Mouse (Mus musculus) kidney, adult 10 weeks (tissue): Measurements from ENCODE around the gene Fbxo40. TPM values are rescaled to one million over a fixed set of nuclear protein-coding genes. Genes with fewer than 3 reads are reported as not detected.

Experiments
- polyA plus RNA-seq: library from polyadenylated mRNA; stranded (reverse); fragments of 350-450 nt; fragmentation: Illumina TruSeq; extraction: RNeasy Lipid Tissue Mini Kit (QIAGEN cat#74804); gene quantifications from one replicate; pipeline ENCODE4 v1.2.3, GENCODE M21; 2014; ENCODE audit warnings: low read depth, low replicate concordance

The Fbxo40 gene
- 11.8 TPM for polyA plus RNA-seq

DNA sequence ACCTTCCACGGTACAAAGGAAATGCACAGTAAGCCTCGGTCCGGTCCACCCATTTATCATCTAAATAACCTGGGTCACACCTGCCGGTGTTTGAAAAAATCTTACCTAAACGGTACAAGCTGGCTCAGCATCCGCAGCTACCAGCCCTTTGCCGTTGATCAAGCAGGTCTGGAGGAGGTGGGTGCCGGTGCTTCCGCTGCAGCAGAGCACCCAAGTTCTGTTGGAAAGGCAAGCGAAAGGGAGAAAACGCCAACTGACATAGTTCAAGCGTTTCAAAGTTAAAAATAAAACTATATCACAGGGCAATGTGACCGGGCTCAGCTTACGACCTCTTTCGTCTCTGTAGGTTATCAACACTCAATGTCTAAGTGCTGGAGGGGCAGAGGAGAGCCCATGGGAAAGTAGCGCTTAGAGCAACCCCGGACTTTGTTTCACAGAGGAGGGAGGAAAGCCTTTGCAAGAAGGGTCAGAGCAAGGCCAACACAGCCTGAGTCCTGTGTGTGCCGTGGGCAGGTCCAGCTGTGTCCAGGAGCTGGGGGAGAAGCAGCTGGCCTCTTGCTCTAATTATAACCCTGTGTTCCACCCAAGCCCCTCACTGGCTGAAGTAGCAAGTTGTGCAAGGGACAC, at the start of gene Fbxo40:
Gene Fbxo40, minus strand, starts transcription at position 469 of the 627 bp plus-strand sequence.

DNA sequence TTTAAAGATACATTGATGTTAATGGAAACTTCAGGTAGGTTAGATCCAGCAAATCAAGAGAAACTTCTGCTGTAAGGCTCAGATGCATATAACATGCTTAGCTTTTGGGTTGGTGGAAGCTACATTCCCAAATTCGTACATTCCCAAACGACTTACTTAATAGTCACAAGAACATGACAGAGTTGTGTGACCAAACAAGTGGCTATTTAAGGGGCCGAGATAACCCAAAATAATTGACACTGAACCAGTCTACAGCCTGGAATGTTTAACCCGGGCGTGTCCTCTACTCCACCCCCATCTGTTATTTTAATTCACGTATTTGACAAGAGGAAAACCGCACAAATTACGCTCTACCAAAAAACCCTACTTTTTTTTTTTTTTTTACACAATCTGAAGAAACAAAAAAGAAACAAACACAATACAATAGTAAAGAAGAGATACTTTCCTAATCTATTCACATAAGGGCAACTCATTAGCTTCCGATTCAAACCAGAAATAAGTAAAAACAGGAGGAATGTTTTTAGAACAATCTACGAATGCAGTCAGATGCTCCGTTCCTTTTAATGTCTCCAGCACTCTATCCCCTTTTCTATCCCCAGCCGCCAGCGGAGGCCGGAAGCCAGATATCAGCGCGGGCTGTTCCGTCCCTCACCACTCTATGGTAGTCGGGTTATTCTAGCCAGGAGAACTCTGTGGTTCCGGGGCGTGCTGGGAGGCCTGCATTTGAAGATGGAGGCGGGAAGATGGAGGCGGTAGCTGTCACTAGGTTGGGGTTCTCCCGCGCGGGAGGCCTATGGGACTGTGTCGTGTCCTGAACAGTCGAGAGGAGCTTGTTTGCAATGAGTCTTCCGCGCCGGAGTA, 21.0 kb upstream of the Fbxo40 start, which contains the start of gene Polq:
Gene Polq, plus strand, starts transcription at position 726 of the 861 bp plus-strand sequence.

GRCm38 (mm10) chr16:36934841-36935620, 55.2 kb downstream of the Fbxo40 start, which contains the start of gene Hcls1:
Hcls1 (plus strand) TSS chr16:36934983.

Other genes starting within 250 kb of the Fbxo40 start
- 144 TPM for gene Slc15a2, start 205.5 kb downstream of the Fbxo40 start, polyA plus RNA-seq
- gene Iqcb1, start 162.1 kb downstream of the Fbxo40 start, polyA plus RNA-seq = 23.8 TPM
- gene Eaf2, start 115.5 kb downstream of the Fbxo40 start, polyA plus RNA-seq = 37.1 TPM
- gene Golgb1, start 115.3 kb downstream of the Fbxo40 start, polyA plus RNA-seq = 24.6 TPM
- gene Hcls1, start 55.5 kb downstream of the Fbxo40 start, polyA plus RNA-seq = 0.69 TPM
- gene Polq, start 21.3 kb upstream of the Fbxo40 start, polyA plus RNA-seq = 0.53 TPM